Mouse (Mus musculus) spleen, adult 2 months (tissue): ENCODE measurements around the gene Zfp839. TPM values are rescaled to one million over a fixed set of nuclear protein-coding genes. Genes with fewer than 3 reads are reported as not detected.

Source experiments
- DNase-seq, 2 experiments: peaks; one replicate each; pipeline versions ENCODE4 v3.0.0 to v3.0.0-alpha.2; 2012 to 2021; ENCODE audit warnings: low spot score in 2 of 2, low read depth in 1 of 2
- H3K27ac ChIP-seq: fragments of 200-500 bp; 2 replicates; pipeline ENCODE4 v1.5.1; 2012; ENCODE audit warnings: low read length, inconsistent platforms; ENCODE audit not compliant: insufficient read depth
- H3K27me3 ChIP-seq: fragments of 200-500 bp; 2 replicates; pipeline ENCODE4 v1.6.1; 2012; ENCODE audit warnings: mild to moderate bottlenecking, moderate library complexity, low read length, inconsistent platforms; ENCODE audit not compliant: control insufficient read depth, insufficient read depth
- H3K36me3 ChIP-seq: fragments of 200-500 bp; 2 replicates; pipeline ENCODE4 v1.6.1; 2012; ENCODE audit warnings: mild to moderate bottlenecking, low read length, inconsistent platforms; ENCODE audit not compliant: control insufficient read depth, insufficient read depth
- H3K4me1 ChIP-seq: fragments of 200-500 bp; 2 replicates; pipeline ENCODE4 v1.6.1; 2011; ENCODE audit warnings: inconsistent platforms; ENCODE audit not compliant: control insufficient read depth, insufficient read depth, insufficient read length
- H3K4me3 ChIP-seq: fragments of 200-500 bp; 2 replicates; pipeline ENCODE4 v1.5.1; 2011; ENCODE audit warnings: mild to moderate bottlenecking, inconsistent platforms; ENCODE audit not compliant: insufficient read depth, insufficient read length; ENCODE audit errors: extremely low read depth
- CTCF ChIP-seq: fragments of 200-500 bp; IDR thresholded peaks from 2 replicates; pipeline ENCODE4 v1.5.1; 2011; ENCODE audit warnings: mild to moderate bottlenecking, inconsistent platforms; ENCODE audit not compliant: insufficient read depth, insufficient read length, insufficient replicate concordance; ENCODE audit errors: extremely low read depth
- POLR2A ChIP-seq: fragments of 200-500 bp; IDR thresholded peaks from 2 replicates; pipeline ENCODE4 v1.6.1; 2011; ENCODE audit warnings: low read depth, low read length, inconsistent platforms
- WGBS: fragments of 180-500 bp; shearing (Covaris S2); methylation state at CpG from one replicate; pipeline ENCODE4 v1.1.7; 2018; 5-methylcytosine and 5-hydroxymethylcytosine counted together
- polyA plus RNA-seq: library from polyadenylated mRNA; depleted of rRNA; stranded (reverse); fragments of >200 nt; gene quantifications from 2 replicates; pipeline ENCODE4 v1.2.3, GENCODE M21; 2012

Zfp839 gene
- polyA plus RNA-seq, 1 experiment, result 5.7 TPM

DNA sequence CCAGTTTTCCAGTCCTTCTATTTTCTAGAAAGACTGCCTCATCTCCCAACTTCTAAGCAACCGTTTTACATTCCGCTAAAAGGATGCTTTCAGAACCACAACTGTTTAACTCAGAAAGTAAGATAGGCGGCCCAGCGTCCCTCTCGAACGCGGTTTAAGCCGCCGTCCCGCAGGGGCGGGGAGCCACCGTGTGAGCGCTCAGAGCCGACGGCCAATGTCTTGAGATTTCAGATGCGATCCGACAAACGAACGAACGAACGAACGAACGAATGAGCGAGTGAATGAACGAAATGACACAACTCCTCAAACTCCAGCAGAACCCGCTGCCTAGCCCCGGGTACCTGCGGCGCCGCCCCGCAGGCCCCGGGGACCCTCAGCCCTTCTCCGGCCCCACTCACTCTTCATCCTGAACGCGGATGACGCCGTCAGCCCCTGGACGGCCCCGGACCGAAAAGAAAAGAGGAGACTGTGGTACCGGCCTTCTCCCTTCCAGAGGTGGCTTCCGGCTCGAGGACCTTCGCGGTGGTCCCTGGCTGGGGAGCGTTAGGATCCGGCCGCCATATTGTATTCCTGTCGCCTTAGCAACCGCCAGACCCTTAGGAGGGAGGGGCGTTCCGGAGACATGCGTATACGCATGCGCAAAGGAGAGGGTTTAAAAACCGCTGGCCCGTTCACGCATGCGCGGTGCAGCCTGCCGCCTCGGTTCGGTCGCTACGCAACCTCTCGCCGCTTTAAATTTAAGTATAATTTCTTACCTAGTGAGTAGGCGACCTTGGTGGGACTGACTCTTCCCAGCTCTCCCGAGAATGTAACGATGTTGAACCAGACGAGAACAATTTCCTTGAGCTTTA is 9.5 kb upstream of the Zfp839 start, which contains the start of gene Mok:
Mok (minus strand) TSS at position 592 of the 851 bp plus-strand sequence.
- Histone ChIP-seq H3K27me3 (0 out of 2 replicates have a peak, but pooled peaks cover 3% of the 10 kb centered on the region), H3K4me3 (peak within 1 kb of the TSS; percentile 87), H3K4me1 (no peaks in the 10 kb centered on the region), H3K36me3 (no peaks in the 10 kb centered on the region), H3K27ac (no peak within 1 kb of the TSS)
- under 1% methylated on average over 71 of the region's 71 CpGs for WGBS
- TF ChIP-seq CTCF (no peak), POLR2A (no peak)
- DNase-seq, result peak; percentile 83 to 93

- WGBS, result 73% methylated on average over 5 of the region's 5 CpGs
- no peaks in the 10 kb centered on the region for H3K4me1 ChIP-seq
- H3K27ac ChIP-seq, result no peak overlapping the region
- TF ChIP-seq CTCF, result no peak
- no peak for TF ChIP-seq POLR2A
- H3K36me3 ChIP-seq, result no peaks in the 10 kb centered on the region
- DNase-seq, result no peak
- H3K4me3 ChIP-seq, result no peak overlapping the region
- H3K27me3 ChIP-seq, result 0 out of 2 replicates have a peak, but pooled peaks cover 6% of the 10 kb centered on the region
These were observed 8.1 kb upstream of the Zfp839 start for GRCm38 (mm10) chr12:110841731-110842493.

GRCm38 (mm10) chr12:110843194-110844048 is 6.6 kb upstream of the Zfp839 start:
- no peak overlapping the region for H3K27ac ChIP-seq
- H3K27me3 ChIP-seq, result 0 out of 2 replicates have a peak, but pooled peaks cover 6% of the 10 kb centered on the region
- peak; percentile 62 to 81 for DNase-seq
- H3K4me3 ChIP-seq, result peak overlapping the region; percentile 57
- TF ChIP-seq CTCF (peak; percentile 91), POLR2A (no peak)
- H3K4me1 ChIP-seq, result no peaks in the 10 kb centered on the region
- 13% methylated on average over 32 of the region's 32 CpGs for WGBS
- no peaks in the 10 kb centered on the region for H3K36me3 ChIP-seq

- TF ChIP-seq CTCF, result no peak
- no peak for TF ChIP-seq POLR2A
- WGBS, result 2% methylated on average over 42 of the region's 42 CpGs
- H3K36me3 ChIP-seq, result no peaks in the 10 kb centered on the region
- no peaks in the 10 kb centered on the region for H3K4me1 ChIP-seq
- DNase-seq, result peak in 1 of 2 experiments; percentile 15
- H3K27ac ChIP-seq, result peak overlapping the region; percentile 33; the same call in 1 of the 2 replicates
- H3K4me3 ChIP-seq, result peak overlapping the region; percentile 57; the same call in 1 of the 2 replicates
- H3K27me3 ChIP-seq, result 0 out of 2 replicates have a peak, but pooled peaks cover 5% of the 10 kb centered on the region
These were observed 5.6 kb upstream of the Zfp839 start for GRCm38 (mm10) chr12:110844227-110845130.

DNA sequence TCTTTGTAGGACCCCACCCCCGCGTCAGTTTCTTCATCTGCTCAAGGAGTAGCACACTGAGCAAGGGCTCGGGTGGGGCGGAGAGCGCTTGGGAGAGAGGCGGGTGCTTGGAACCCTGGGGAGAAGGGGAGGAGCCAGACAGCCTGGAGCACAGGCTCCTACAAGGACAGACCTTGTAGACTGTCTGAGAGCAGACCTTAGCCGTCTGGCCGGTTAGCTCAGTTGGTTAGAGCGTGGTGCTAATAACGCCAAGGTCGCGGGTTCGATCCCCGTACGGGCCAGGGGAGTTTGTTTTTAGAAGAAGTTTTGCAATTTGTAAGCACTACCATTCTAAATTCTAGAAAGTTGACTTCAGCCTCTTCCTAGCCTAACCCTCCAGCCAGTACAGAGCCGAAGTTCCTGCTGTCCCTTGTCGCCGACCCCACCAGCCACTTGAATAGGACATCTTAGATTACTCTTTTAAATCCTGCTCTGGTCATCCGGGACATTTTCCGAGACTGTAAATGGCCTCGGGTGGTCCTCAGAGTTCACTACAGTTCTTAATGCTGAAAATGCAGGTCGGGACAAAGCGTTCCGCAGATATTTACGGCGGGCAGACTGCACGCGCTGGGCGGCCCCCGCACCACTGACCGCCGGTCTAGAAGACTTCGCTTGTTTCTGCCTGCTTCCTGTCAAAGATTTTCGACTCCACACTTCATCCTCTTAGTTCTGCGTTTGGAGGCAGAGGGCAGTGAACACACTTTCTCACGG is 4.7 kb upstream of the Zfp839 start:
- TF ChIP-seq CTCF, result no peak
- no peak for TF ChIP-seq POLR2A
- no peaks in the 10 kb centered on the region for H3K4me1 ChIP-seq
- no peaks in the 10 kb centered on the region for H3K36me3 ChIP-seq
- peak overlapping the region; percentile 53 for H3K4me3 ChIP-seq
- WGBS, result 2% methylated on average over 36 of the region's 36 CpGs
- DNase-seq, result peak in 1 of 2 experiments; percentile 57
- 0 out of 2 replicates have a peak, but pooled peaks cover 3% of the 10 kb centered on the region for H3K27me3 ChIP-seq
- H3K27ac ChIP-seq, result peak overlapping the region; percentile 33; the same call in 1 of the 2 replicates
